Mouse (Mus musculus) bone marrow macrophage, adult 2 months (primary cell): ENCODE measurements at regions not wholly inside any gene's neighbourhood (a gene's known extent, or its start where the extent isn't known, plus 50 kb on each side); places are given as distances from the start of the nearest gene placed in this dataset.

Source experiments
- CTCF ChIP-seq: IDR thresholded peaks from 2 replicates; pipeline ENCODE4 v1.5.1; 2012; ENCODE audit warnings: low read depth, mild to moderate bottlenecking, low read length, moderate library complexity
- POLR2A ChIP-seq: IDR thresholded peaks from 2 replicates; pipeline ENCODE4 v1.6.1; 2012; ENCODE audit warnings: mild to moderate bottlenecking, low read depth, low read length, borderline replicate concordance

- TF ChIP-seq POLR2A, result no peak
- TF ChIP-seq CTCF, result no peak
Measured at GRCm38 (mm10) chr13:70910934-70911333, 69.3 kb upstream of the Adamts16 start.
